Mouse (Mus musculus) CD8-positive naive resting alpha-beta T cell, adult 57 days (primary cell): ENCODE measurements around the gene Gdf11. TPM values are rescaled to one million over a fixed set of nuclear protein-coding genes. Genes with fewer than 3 reads are reported as not detected.

Source experiments
- total RNA-seq: library from RNA; stranded (reverse); gene quantifications from one replicate; pipeline ENCODE4 v1.2.4, GENCODE M21; 2023

Gene Gdf11
- 6.6 TPM for total RNA-seq

DNA sequence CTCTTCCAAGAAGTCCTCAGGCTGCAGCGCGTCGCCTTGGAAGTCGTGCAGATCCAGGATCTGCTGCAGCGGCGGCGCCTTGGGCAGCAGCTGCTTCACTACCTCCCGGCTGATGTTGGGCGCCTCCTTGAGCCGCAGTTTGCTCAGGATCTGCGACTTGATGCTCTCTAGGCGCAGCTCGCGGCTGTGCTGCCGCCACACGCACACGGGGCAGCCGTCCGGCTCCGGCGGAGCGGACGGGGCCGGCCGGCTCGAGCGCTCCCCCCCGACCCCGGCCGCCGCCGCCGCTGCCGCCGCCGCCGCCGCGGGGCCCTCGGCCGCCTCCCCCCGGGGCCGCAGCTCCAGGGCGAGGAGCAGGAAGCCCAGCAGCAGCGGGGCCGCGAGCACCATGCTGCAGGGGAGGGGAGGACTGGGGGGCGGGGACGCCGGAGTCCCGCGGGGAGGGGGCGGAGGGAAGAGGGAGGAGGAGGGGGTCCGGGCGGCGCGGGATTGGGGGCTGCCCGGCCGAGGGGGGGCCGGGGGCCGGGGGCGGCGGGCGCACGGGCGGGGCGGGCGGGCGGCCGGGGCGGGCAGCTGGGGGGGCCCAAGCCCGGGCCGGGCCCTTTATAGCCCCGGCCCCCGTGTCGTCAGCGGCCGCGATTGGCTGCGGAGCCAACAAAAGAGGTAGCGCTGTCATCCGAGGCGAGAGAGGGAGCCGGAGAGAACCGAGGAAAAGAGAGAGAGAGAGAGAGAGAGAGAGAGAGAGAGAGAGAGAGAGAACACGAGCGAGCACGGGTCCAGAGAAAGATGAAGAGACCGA is at the start of gene Gdf11:
TSS of gene Gdf11 (minus strand) at position 423 of the 799 bp plus-strand sequence.

DNA sequence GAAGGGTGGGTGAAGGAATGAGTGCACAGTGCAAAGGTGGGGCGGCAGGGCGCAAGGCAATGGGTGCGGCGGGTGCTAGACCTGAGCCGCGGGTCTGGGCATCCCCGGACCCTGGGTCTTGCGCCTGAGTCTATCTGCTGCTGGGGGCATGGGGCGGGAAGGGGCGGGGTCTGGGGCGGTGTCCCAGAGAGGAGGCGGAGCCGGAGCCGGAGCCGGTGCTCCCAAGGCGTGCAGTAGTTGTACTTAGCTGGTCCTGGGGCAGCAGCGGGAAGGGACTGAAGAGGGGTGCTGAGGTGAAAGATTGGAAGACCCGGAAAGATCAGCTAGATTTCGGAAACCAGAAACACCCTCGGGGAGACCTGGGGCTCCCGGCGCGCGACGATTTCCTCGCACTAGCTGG is 42.1 kb upstream of the Gdf11 start, which contains the start of gene Itga7:
TSS of gene Itga7 (plus strand) at position 245 of the 400 bp plus-strand sequence.

DNA sequence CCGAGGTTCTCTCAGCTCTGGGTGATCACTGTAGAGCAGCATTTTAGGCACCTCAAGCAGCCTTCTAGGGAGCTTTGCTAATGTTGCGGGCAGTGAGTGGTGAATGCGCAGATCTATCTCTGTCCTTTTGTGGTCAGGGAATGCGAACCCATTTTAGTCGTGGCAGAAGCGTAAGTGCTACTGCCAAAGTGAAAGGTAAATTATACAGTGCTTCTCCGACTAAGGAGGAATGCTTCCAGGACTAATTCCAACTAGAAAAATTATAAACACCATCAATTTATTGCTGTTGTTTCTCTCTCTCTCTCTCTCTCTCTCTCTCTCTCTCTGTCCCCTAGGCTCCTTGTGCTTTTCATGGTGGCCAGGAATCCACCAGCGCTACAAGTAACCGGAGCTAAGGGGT is 32.4 kb upstream of the Gdf11 start, which contains the start of gene Bloc1s1:
TSS of gene Bloc1s1 (minus strand) at position 101 of the 400 bp plus-strand sequence.

DNA sequence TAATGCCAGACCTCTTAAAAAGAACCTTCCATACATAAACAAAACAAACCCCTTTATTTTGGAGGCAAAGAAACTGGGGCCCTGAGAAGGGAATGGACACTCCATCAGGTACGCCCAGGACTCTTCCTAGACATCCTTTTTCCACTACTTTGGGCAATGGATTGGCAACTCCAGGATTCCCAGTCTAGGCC is 31.2 kb upstream of the Gdf11 start, which contains the start of gene Rdh5:
TSS of gene Rdh5 (minus strand) at position 67 of the 191 bp plus-strand sequence.

DNA sequence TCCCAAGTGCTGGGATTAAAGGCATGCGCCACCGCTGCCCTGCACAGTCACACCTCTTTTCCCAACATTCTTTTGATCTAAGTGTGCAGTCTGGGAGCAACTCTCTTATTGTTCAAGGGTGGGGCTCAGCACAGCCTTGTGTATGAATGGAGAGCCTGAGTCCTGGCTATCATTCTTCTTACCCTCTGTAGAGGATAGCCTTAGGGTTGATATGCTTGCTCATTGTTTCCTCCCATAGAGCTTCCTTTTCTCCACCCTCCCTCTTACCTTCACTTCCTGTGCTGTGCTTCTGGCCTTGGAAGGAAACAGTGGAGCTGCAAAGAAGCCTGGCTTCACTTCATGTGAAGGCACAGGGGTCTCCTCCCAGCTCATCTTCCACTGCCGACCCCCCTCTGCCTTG is 9.2 kb upstream of the Gdf11 start, which contains the start of gene Cd63:
TSS of gene Cd63 (plus strand) at position 292 of the 400 bp plus-strand sequence.

Other genes with a start within 250 kb of the Gdf11 start
- gene Ikzf4, start 245.7 kb downstream of the Gdf11 start, total RNA-seq: 2.2 TPM
- gene Suox, start 217.6 kb downstream of the Gdf11 start, total RNA-seq: 10.3 TPM
- 32.0 TPM for gene Rab5b, start 195.5 kb downstream of the Gdf11 start, total RNA-seq
- not detected for gene Pmel, start 187.5 kb downstream of the Gdf11 start, total RNA-seq
- gene Cdk2, start 186.7 kb downstream of the Gdf11 start, total RNA-seq: 21.7 TPM
- gene Dgka, start 146.9 kb downstream of the Gdf11 start, total RNA-seq: 775 TPM
- 81.7 TPM for gene Pym1, start 143.8 kb downstream of the Gdf11 start, total RNA-seq
- 0.24 TPM for gene Mmp19, start 100.8 kb downstream of the Gdf11 start, total RNA-seq
- 56.7 TPM for gene Dnajc14, start 87.7 kb downstream of the Gdf11 start, total RNA-seq
- gene Tmem198b, start 87.3 kb downstream of the Gdf11 start, total RNA-seq: 10.0 TPM
- 61.5 TPM for gene Sarnp, start 74.4 kb downstream of the Gdf11 start, total RNA-seq
- gene Ormdl2, start 70.1 kb downstream of the Gdf11 start, total RNA-seq: 23.2 TPM
- 0.52 TPM for gene Cd63, start 9.3 kb upstream of the Gdf11 start, total RNA-seq
- 7.5 TPM for gene Rdh5, start 31.2 kb upstream of the Gdf11 start, total RNA-seq
- 54.5 TPM for gene Bloc1s1, start 32.3 kb upstream of the Gdf11 start, total RNA-seq
- gene Itga7, start 42.1 kb upstream of the Gdf11 start, total RNA-seq: 3.3 TPM
- not detected for gene Mettl7b, start 69.3 kb upstream of the Gdf11 start, total RNA-seq
- 4.0 TPM for gene Olfr9, start 97.7 kb upstream of the Gdf11 start, total RNA-seq
- gene Olfr763, start 119.1 kb upstream of the Gdf11 start, total RNA-seq: 1.0 TPM
- gene Olfr764-ps1, start 148.2 kb upstream of the Gdf11 start, total RNA-seq: not detected
- not detected for gene Olfr765, start 158.3 kb upstream of the Gdf11 start, total RNA-seq
- not detected for gene Olfr766-ps1, start 177.3 kb upstream of the Gdf11 start, total RNA-seq
- not detected for gene Olfr767, start 191.2 kb upstream of the Gdf11 start, total RNA-seq
- not detected for gene Olfr768, start 207.7 kb upstream of the Gdf11 start, total RNA-seq
- not detected for gene Olfr769, start 226.1 kb upstream of the Gdf11 start, total RNA-seq
- gene Olfr770, start 247.3 kb upstream of the Gdf11 start, total RNA-seq: not detected